Mouse (Mus musculus) olfactory bulb, adult 2 months (tissue): Measurements from ENCODE around the gene Orc6. TPM values are rescaled to one million over a fixed set of nuclear protein-coding genes. Genes with fewer than 3 reads are reported as not detected.

ENCODE experiments used
- H3K27ac ChIP-seq: fragments of 200-500 bp; 2 replicates; pipeline ENCODE4 v1.5.1; 2012; ENCODE audit warnings: low read depth, low read length; ENCODE audit not compliant: insufficient read depth
- H3K4me1 ChIP-seq: fragments of 200-500 bp; 2 replicates; pipeline ENCODE4 v1.6.1; 2012; ENCODE audit warnings: low read length; ENCODE audit not compliant: control insufficient read depth, insufficient read depth
- H3K4me3 ChIP-seq: fragments of 200-500 bp; 2 replicates; pipeline ENCODE4 v1.5.1; 2012; ENCODE audit warnings: mild to moderate bottlenecking, low read depth, low read length, moderate library complexity; ENCODE audit not compliant: insufficient read depth
- CTCF ChIP-seq: fragments of 200-500 bp; IDR thresholded peaks from 2 replicates; pipeline ENCODE4 v1.5.1; 2012; ENCODE audit warnings: low read depth, mild to moderate bottlenecking, low read length, moderate library complexity; ENCODE audit not compliant: insufficient read depth
- POLR2A ChIP-seq: fragments of 200-500 bp; IDR thresholded peaks from 2 replicates; pipeline ENCODE4 v1.6.1; 2012; ENCODE audit warnings: mild to moderate bottlenecking, low read depth, low read length, moderate library complexity; ENCODE audit not compliant: insufficient read depth
- WGBS: fragments of 180-500 bp; shearing (Covaris S2); methylation state at CpG from one replicate; pipeline ENCODE4 v1.1.7; 2018; 5-methylcytosine and 5-hydroxymethylcytosine counted together
- polyA plus RNA-seq: library from polyadenylated mRNA; stranded (reverse); fragments of >200 nt; gene quantifications from 2 replicates; pipeline ENCODE4 v1.2.4, GENCODE M21; 2012; ENCODE audit warnings: low replicate concordance; ENCODE audit not compliant: missing spikeins, insufficient read depth, insufficient read length

Gene Orc6
- polyA plus RNA-seq, 1 experiment, result not detected

DNA sequence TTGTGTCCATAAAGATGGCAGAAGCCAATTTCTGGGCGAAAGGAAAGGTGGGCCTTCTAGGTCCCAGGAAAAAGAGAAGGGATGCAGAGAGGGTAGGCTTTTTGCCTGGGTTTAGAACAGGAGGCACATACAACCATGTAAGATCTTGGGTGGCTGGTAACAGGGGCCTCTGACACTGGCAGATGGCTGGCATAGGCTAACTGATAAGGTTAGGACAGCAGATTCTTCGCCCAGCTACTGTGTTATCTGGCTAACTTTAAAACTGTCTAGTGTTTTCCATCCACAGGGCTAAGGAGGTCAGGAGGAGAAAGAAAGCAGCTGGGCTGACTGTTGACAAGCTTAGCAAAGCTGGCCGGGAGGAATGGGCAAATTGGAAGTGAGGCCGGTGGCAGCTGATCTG lies 19.1 kb downstream of the Orc6 start:
- TF ChIP-seq POLR2A, result no peak
- no peak for TF ChIP-seq CTCF
- 96% methylated on average over 4 of the region's 4 CpGs for WGBS
- Histone ChIP-seq H3K4me1 (no peaks in the 10 kb centered on the region), H3K27ac (no peak overlapping the region), H3K4me3 (no peak overlapping the region)

DNA sequence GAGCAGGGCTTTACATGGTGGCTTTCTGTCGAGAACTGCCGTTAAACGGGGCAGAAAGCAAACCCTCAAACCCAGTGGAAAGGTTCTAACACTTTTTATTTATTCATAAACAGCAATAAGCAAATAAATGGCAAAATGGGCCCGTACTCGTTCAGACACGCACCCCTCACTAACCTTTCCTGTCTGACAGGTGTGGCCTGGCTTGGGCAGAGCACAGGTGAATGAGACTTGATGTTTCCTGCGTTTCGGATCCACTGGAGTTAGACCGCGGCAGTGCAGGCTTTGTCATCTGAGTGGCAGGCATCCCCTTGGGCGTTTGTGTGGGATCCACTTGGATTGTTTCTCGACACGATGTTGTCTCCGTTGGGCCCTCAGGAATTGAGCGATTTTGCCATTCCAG lies 22.5 kb downstream of the Orc6 start:
- no peak overlapping the region for H3K4me3 ChIP-seq
- WGBS, result 91% methylated on average over 15 of the region's 15 CpGs
- TF ChIP-seq CTCF (no peak), POLR2A (no peak)
- no peak overlapping the region for H3K27ac ChIP-seq
- H3K4me1 ChIP-seq, result no peaks in the 10 kb centered on the region

DNA sequence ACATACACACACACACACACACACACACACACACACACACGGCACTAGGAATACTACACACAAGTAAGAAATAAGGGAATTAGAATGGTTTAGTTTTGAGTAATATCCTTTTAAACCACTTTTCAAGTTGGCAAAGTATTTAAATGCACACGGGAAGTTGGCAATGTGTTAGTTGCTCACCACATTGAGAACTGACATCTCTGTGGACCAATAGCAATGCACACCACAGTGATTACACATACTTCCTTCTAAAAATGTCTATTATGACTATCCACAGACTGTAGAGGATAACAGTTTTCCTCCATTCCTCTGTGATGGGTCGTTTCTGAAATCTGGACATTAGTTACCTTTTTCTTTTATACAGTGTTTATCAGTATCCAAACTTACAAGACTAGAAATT lies 23.7 kb downstream of the Orc6 start:
- H3K4me1 ChIP-seq, result no peaks in the 10 kb centered on the region
- TF ChIP-seq POLR2A, result no peak
- TF ChIP-seq CTCF, result no peak
- 71% methylated on average over 3 of the region's 3 CpGs for WGBS
- no peak overlapping the region for H3K4me3 ChIP-seq
- no peak overlapping the region for H3K27ac ChIP-seq

DNA sequence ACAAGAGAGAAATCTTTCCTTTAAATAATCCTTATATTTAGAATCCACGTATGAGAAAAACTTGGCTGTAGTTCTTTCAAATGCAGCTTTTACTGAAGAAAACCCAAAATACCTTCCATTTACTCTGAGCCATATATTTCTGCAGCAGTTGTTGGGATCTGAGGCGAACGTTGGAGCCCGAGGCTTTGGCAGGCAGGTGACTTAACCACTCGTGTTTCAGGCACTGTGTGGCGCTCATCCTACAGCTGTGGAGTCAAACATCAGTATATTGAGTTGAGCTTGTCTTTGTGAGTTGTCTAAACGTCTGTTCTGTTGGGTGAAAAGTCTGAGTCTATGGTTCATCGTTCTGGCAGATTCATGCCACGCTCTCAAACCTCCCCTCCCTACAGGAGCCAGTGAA lies 27.6 kb downstream of the Orc6 start:
- Histone ChIP-seq H3K4me3 (no peak overlapping the region), H3K4me1 (no peaks in the 10 kb centered on the region), H3K27ac (no peak overlapping the region)
- TF ChIP-seq CTCF (no peak), POLR2A (no peak)
- 79% methylated on average over 9 of the region's 9 CpGs for WGBS

DNA sequence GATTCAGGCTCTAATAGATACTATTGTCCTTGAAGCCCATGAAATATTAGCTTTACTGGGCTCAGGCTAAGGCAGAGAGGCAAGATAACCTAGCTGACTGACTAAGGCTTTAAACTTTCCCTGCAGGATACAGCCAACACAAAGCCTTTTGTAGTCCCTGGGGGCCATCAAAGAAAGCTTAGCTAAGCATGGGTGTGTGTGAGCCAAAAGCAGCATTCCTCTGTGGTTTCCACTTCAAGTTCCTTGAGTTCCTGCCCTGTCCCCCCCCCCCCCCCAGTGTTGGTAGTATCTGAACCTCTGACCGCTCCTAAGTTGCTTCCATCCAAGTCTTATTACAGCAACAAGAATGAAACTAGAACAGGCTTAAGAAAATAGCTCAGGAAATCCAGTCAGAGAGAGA lies 30.1 kb downstream of the Orc6 start:
- Histone ChIP-seq H3K4me3 (no peak overlapping the region), H3K4me1 (no peaks in the 10 kb centered on the region), H3K27ac (no peak overlapping the region)
- WGBS, result 72% methylated on average over 1 of the region's 1 CpGs
- TF ChIP-seq CTCF (no peak), POLR2A (no peak)

DNA sequence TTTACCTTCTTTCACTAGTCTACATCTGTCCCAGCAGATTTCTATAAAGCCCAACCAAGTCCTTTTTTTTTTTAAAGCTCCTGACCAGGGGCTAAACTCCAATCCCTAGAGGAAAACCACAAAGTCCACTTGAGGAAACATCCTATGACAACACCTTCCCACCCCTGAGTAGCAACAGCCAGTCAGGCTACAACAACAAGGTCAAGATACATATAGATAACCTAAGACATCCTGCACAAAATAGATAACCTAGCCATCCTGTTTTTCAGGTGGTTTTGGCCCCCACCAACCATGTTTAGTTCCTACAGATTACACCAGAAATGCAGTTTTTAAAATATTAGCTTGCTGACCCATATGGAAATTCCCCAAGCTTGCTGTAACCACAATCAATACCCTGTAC lies 35.7 kb downstream of the Orc6 start:
- Histone ChIP-seq H3K4me3 (no peak overlapping the region), H3K27ac (no peak overlapping the region), H3K4me1 (no peaks in the 10 kb centered on the region)
- TF ChIP-seq POLR2A (no peak), CTCF (no peak)

DNA sequence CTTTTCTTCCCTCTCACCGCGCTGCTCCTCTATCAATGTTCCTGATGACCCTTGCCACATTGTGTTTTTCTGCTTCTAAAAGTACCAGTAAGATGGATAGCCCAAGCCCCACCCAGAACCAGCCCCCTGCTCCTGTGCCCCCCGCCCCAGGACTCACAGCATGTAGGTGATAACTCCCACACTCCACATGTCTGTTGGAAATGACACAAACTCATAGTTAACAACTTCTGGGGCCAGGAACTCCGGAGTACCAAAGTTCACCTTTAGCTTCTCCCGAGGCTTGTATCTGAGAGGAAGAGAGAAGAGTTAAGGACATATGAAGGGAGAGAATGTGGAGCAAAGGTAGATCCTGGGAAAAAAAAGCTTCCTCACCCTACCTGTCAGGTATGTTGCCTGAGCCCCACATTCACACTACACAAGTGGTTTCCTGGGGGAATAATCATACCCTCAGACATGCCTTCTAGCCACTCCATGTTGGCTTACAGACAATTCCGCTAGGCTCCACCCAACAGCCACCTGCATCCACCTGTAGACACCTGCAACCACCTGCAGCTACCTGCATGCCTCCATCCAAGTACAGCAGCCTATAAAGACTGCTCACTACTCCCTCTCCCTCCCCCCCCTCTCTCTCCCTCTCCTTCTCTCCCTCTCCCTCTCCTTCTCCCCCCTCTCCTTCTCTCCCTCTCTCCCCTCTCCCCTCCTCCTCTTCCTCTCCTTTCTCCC lies 36.9 kb downstream of the Orc6 start:
- Histone ChIP-seq H3K4me1 (no peaks in the 10 kb centered on the region), H3K27ac (no peak overlapping the region), H3K4me3 (no peak overlapping the region)
- 85% methylated on average over 6 of the region's 6 CpGs for WGBS
- TF ChIP-seq CTCF (no peak), POLR2A (no peak)

DNA sequence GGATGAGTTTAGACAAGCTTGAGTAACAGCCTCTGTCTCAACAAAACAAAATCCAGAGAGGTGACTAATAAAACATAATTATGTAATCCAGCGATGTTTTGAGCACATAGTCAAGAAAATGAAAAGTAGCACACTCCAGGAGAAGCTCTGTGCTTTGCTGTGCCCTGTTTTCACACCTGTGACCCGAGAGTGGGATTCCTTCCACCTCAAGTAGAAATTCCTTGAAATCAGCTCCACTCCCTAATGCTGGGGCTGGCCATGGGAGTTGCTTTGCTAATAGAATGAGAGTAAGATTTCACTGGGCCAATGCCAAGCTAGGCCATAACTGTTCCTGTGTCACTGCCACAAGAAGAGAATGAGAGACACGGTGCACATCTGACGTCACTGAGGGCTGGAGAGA lies 38.2 kb downstream of the Orc6 start:
- Histone ChIP-seq H3K27ac (no peak overlapping the region), H3K4me1 (no peaks in the 10 kb centered on the region), H3K4me3 (no peak overlapping the region)
- no peak for TF ChIP-seq CTCF
- whole genome bisulfite sequencing, result 79% methylated on average over 4 of the region's 4 CpGs

DNA sequence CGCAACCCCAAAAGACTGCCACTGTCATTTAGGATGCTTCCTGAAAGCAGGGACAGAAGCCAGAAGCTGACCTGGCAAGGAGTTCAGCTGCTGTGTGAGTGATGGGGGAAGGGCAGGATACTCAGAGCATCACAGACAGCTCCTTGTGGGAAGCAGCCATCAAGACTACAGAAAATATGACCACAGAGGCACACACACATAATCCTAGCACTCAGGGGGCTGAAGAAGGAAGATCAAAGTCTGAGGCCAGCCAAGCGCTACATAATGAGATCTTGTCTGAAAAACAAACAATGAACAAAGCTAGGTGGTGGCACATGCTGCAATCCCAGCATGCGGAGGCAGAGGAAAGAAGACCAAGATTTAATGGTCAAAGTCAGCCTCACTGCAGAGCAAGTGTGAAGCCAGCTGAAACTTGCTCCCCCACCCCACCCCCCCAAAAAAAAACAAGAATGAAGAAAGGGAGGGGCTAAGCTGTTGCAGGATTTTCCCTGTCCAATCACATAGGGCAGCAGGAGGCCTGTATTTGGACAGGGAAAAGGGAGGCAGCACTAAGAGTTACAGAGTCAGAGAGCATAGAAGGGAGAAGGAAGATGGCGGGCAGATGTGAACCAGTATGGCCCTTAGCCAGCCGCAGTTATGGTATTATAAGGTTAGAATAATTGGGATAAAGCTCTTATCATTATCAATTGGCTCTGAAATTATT lies 40.6 kb downstream of the Orc6 start:
- TF ChIP-seq POLR2A (no peak), CTCF (no peak)
- H3K27ac ChIP-seq, result no peak overlapping the region
- H3K4me1 ChIP-seq, result no peaks in the 10 kb centered on the region
- 69% methylated on average over 5 of the region's 5 CpGs for WGBS
- H3K4me3 ChIP-seq, result no peak overlapping the region
